Mouse (Mus musculus): ENCODE measurements at regions not wholly inside any gene's neighbourhood (a gene's known extent, or its start where the extent isn't known, plus 50 kb on each side); places are given as distances from the start of the nearest gene placed in this dataset.
A peak's percentile ranks its signal among the peaks of the same experiment; 100 is the strongest.

- DNase-seq (ENCODE audit: low spot score): no peak
- Histone ChIP-seq H3K27me3 (replicated peaks; ENCODE audit: control insufficient read depth, insufficient read depth, low read length) (no peaks in the 10 kb centered on the region), H3K27ac (ENCODE audit: low read depth) (no peak overlapping the region), H3K4me1 (replicated peaks; ENCODE audit: control insufficient read depth, insufficient read depth, low read length) (no peaks in the 10 kb centered on the region), H3K9ac (ENCODE audit: low read length) (no peak overlapping the region), H3K4me2 (ENCODE audit: low read length) (no peak overlapping the region), H3K4me3 (ENCODE audit: low read depth, low read length) (no peak overlapping the region), H3K9me3 (ENCODE audit: control insufficient read depth, low read length) (no peaks in the 10 kb centered on the region), H3K36me3 (ENCODE audit: control insufficient read depth, insufficient read depth, low read length) (no peaks in the 10 kb centered on the region)
- no peak for ATAC-seq (replicated peaks; ENCODE audit: low FRiP score, low TSS enrichment, low read depth)
- 69% methylated on average over 4 of the region's 4 CpGs for WGBS
Observed at GRCm38 (mm10) chr16:97686561-97686960, 75.6 kb upstream of the Tmprss2 start.

GRCm38 (mm10) chr16:97685603-97686285 is 74.7 kb upstream of the Tmprss2 start:
- DNase-seq (ENCODE audit: low spot score) (no peak), ATAC-seq (replicated peaks; ENCODE audit: low FRiP score, low TSS enrichment, low read depth) (no peak)
- Histone ChIP-seq H3K9ac (ENCODE audit: low read length) (no peak overlapping the region), H3K4me1 (replicated peaks; ENCODE audit: control insufficient read depth, insufficient read depth, low read length) (no peaks in the 10 kb centered on the region), H3K36me3 (ENCODE audit: control insufficient read depth, insufficient read depth, low read length) (no peaks in the 10 kb centered on the region), H3K27ac (ENCODE audit: low read depth) (no peak overlapping the region), H3K4me2 (ENCODE audit: low read length) (no peak overlapping the region), H3K9me3 (ENCODE audit: control insufficient read depth, low read length) (no peaks in the 10 kb centered on the region), H3K4me3 (ENCODE audit: low read depth, low read length) (no peak overlapping the region), H3K27me3 (replicated peaks; ENCODE audit: control insufficient read depth, insufficient read depth, low read length) (no peaks in the 10 kb centered on the region)
- 67% methylated on average over 1 of the region's 1 CpGs for WGBS

GRCm38 (mm10) chr16:97681191-97681590 is 70.2 kb upstream of the Tmprss2 start:
- Histone ChIP-seq H3K4me3 (ENCODE audit: low read depth, low read length) (no peak overlapping the region), H3K4me1 (replicated peaks; ENCODE audit: control insufficient read depth, insufficient read depth, low read length) (no peaks in the 10 kb centered on the region), H3K9ac (ENCODE audit: low read length) (no peak overlapping the region), H3K36me3 (ENCODE audit: control insufficient read depth, insufficient read depth, low read length) (no peaks in the 10 kb centered on the region), H3K9me3 (ENCODE audit: control insufficient read depth, low read length) (no peaks in the 10 kb centered on the region), H3K27me3 (replicated peaks; ENCODE audit: control insufficient read depth, insufficient read depth, low read length) (no peaks in the 10 kb centered on the region), H3K27ac (ENCODE audit: low read depth) (no peak overlapping the region), H3K4me2 (ENCODE audit: low read length) (no peak overlapping the region)
- DNase-seq (ENCODE audit: low spot score) (no peak), ATAC-seq (replicated peaks; ENCODE audit: low FRiP score, low TSS enrichment, low read depth) (0 out of 2 replicates have a peak, but pooled peaks have one; percentile 36)
- 66% methylated on average over 6 of the region's 6 CpGs for WGBS

- 80% methylated on average over 1 of the region's 1 CpGs for WGBS
- ATAC-seq (replicated peaks; ENCODE audit: low FRiP score, low TSS enrichment, low read depth): no peak
Observed at GRCm38 (mm10) chr16:97679820-97680219, 68.8 kb upstream of the Tmprss2 start.

GRCm38 (mm10) chr16:97679252-97679651 is 68.3 kb upstream of the Tmprss2 start:
- no peaks in the 10 kb centered on the region for H3K27me3 ChIP-seq (replicated peaks; ENCODE audit: control insufficient read depth, insufficient read depth, low read length)
- 38% methylated on average over 2 of the region's 2 CpGs for WGBS
- no peaks in the 10 kb centered on the region for H3K4me1 ChIP-seq (replicated peaks; ENCODE audit: control insufficient read depth, insufficient read depth, low read length)
- H3K9ac ChIP-seq (ENCODE audit: low read length): no peak overlapping the region
- ATAC-seq (replicated peaks; ENCODE audit: low FRiP score, low TSS enrichment, low read depth) (no peak), DNase-seq (ENCODE audit: low spot score) (no peak)
- H3K4me2 ChIP-seq (ENCODE audit: low read length): no peak overlapping the region
- no peaks in the 10 kb centered on the region for H3K9me3 ChIP-seq (ENCODE audit: control insufficient read depth, low read length)
- H3K4me3 ChIP-seq (ENCODE audit: low read depth, low read length): no peak overlapping the region
- H3K36me3 ChIP-seq (ENCODE audit: control insufficient read depth, insufficient read depth, low read length): no peaks in the 10 kb centered on the region
- no peak overlapping the region for H3K27ac ChIP-seq (ENCODE audit: low read depth)

More at GRCm38 (mm10) chr16:97679820-97680219, 68.8 kb upstream of the Tmprss2 start:
- Histone ChIP-seq H3K4me3 (ENCODE audit: low read depth, low read length) (no peak overlapping the region), H3K4me2 (ENCODE audit: low read length) (no peak overlapping the region), H3K36me3 (ENCODE audit: control insufficient read depth, insufficient read depth, low read length) (no peaks in the 10 kb centered on the region), H3K27me3 (replicated peaks; ENCODE audit: control insufficient read depth, insufficient read depth, low read length) (no peaks in the 10 kb centered on the region), H3K9ac (ENCODE audit: low read length) (no peak overlapping the region), H3K9me3 (ENCODE audit: control insufficient read depth, low read length) (no peaks in the 10 kb centered on the region), H3K4me1 (replicated peaks; ENCODE audit: control insufficient read depth, insufficient read depth, low read length) (no peaks in the 10 kb centered on the region), H3K27ac (ENCODE audit: low read depth) (no peak overlapping the region)
- no peak for DNase-seq (ENCODE audit: low spot score)

GRCm38 (mm10) chr16:97677621-97678020 is 66.6 kb upstream of the Tmprss2 start:
- H3K36me3 ChIP-seq (ENCODE audit: control insufficient read depth, insufficient read depth, low read length): no peaks in the 10 kb centered on the region

GRCm38 (mm10) chr16:97673576-97673975 is 62.6 kb upstream of the Tmprss2 start:
- 71% methylated on average over 2 of the region's 2 CpGs for WGBS
- no peaks in the 10 kb centered on the region for H3K36me3 ChIP-seq (ENCODE audit: control insufficient read depth, insufficient read depth, low read length)
- H3K4me2 ChIP-seq (ENCODE audit: low read length): no peak overlapping the region
- no peak overlapping the region for H3K9ac ChIP-seq (ENCODE audit: low read length)
- no peak overlapping the region for H3K4me3 ChIP-seq (ENCODE audit: low read depth, low read length)
- H3K9me3 ChIP-seq (ENCODE audit: control insufficient read depth, low read length): no peaks in the 10 kb centered on the region
- no peaks in the 10 kb centered on the region for H3K27me3 ChIP-seq (replicated peaks; ENCODE audit: control insufficient read depth, insufficient read depth, low read length)
- no peak for DNase-seq (ENCODE audit: low spot score)
- ATAC-seq (replicated peaks; ENCODE audit: low FRiP score, low TSS enrichment, low read depth): no peak
- no peaks in the 10 kb centered on the region for H3K4me1 ChIP-seq (replicated peaks; ENCODE audit: control insufficient read depth, insufficient read depth, low read length)
- no peak overlapping the region for H3K27ac ChIP-seq (ENCODE audit: low read depth)

More at GRCm38 (mm10) chr16:97677621-97678020, 66.6 kb upstream of the Tmprss2 start:
- H3K4me2 ChIP-seq (ENCODE audit: low read length): no peak overlapping the region
- no peaks in the 10 kb centered on the region for H3K27me3 ChIP-seq (replicated peaks; ENCODE audit: control insufficient read depth, insufficient read depth, low read length)
- no peak overlapping the region for H3K27ac ChIP-seq (ENCODE audit: low read depth)
- no peak overlapping the region for H3K4me3 ChIP-seq (ENCODE audit: low read depth, low read length)
- H3K4me1 ChIP-seq (replicated peaks; ENCODE audit: control insufficient read depth, insufficient read depth, low read length): no peaks in the 10 kb centered on the region
- WGBS: 73% methylated on average over 2 of the region's 2 CpGs
- H3K9ac ChIP-seq (ENCODE audit: low read length): no peak overlapping the region
- DNase-seq (ENCODE audit: low spot score) (no peak), ATAC-seq (replicated peaks; ENCODE audit: low FRiP score, low TSS enrichment, low read depth) (no peak)
- no peaks in the 10 kb centered on the region for H3K9me3 ChIP-seq (ENCODE audit: control insufficient read depth, low read length)

- ATAC-seq (replicated peaks; ENCODE audit: low FRiP score, low TSS enrichment, low read depth): peak; percentile 54; the same call in 1 of the 2 replicates
- no peaks in the 10 kb centered on the region for H3K36me3 ChIP-seq (ENCODE audit: control insufficient read depth, insufficient read depth, low read length)
- no peak overlapping the region for H3K27ac ChIP-seq (ENCODE audit: low read depth)
- H3K27me3 ChIP-seq (replicated peaks; ENCODE audit: control insufficient read depth, insufficient read depth, low read length): no peaks in the 10 kb centered on the region
- 0 out of 2 replicates have a peak, but pooled peaks cover 3% of the 10 kb centered on the region for H3K4me1 ChIP-seq (replicated peaks; ENCODE audit: control insufficient read depth, insufficient read depth, low read length)
- DNase-seq (ENCODE audit: low spot score): peak; percentile 63
- H3K9me3 ChIP-seq (ENCODE audit: control insufficient read depth, low read length): no peaks in the 10 kb centered on the region
- H3K4me3 ChIP-seq (ENCODE audit: low read depth, low read length): no peak overlapping the region
- 56% methylated on average over 8 of the region's 8 CpGs for WGBS
- H3K4me2 ChIP-seq (ENCODE audit: low read length): no peak overlapping the region
- no peak overlapping the region for H3K9ac ChIP-seq (ENCODE audit: low read length)
Observed at GRCm38 (mm10) chr16:97670131-97671038, 59.4 kb upstream of the Tmprss2 start.
